Mouse (Mus musculus): ENCODE results near the gene Ebf1.

Ebf1 gene

GRCm38 (mm10) chr11:44833351-44833996, 216.4 kb downstream of the Ebf1 start:
- no peak for DNase-seq (ENCODE audit: extremely low read depth, low read depth)

- no peak for DNase-seq (ENCODE audit: extremely low read depth, low read depth)
Measured at GRCm38 (mm10) chr11:44835166-44835565, 218.0 kb downstream of the Ebf1 start.

- DNase-seq (ENCODE audit: extremely low read depth, low read depth) = no peak
Measured at GRCm38 (mm10) chr11:44837592-44837991, 220.5 kb downstream of the Ebf1 start.

- no peak for DNase-seq (ENCODE audit: extremely low read depth, low read depth)
Measured at GRCm38 (mm10) chr11:44841127-44842056, 224.3 kb downstream of the Ebf1 start.

DNA sequence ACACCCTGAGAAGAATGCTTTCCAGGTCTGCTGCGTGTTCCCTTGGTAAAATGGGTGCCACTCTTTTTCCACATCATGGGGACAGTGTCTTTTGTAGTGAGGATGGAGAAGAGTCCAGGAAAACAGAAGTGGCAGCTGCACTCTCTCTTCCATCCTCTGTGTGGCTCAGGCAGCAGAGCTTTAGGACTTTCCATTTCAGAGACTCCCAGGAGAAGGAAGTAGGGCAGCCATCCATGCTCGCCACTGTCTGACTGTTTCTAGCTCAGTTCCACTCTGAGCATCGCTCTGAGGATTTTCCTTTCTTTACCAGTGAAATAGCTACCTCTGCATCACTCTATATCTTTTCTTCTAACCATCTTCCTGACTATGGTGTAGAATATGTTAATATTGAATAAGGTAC, 234.8 kb downstream of the Ebf1 start:
- DNase-seq (ENCODE audit: extremely low read depth, low read depth) = no peak

GRCm38 (mm10) chr11:44852921-44853320, 235.8 kb downstream of the Ebf1 start:
- no peak for DNase-seq (ENCODE audit: extremely low read depth, low read depth)

DNA sequence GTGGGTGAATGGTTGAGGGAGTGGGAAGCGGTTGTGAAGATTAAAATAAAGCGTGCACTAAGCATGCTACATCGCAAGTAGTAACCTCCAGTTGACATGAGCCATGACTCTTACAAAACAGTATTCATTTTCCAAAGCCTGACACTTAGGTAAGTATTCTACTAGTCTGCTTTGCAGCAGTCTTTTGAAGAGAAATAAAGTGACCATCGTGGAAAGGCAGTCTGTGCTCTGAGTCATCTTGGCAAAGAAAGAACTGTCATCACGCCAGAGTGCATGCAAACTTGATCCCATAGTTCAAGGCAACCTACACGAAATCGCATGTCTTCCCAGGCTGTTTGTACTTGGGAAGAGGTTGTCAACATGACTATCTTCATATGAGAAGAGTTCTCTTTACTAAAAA, 237.4 kb downstream of the Ebf1 start:
- no peak for DNase-seq (ENCODE audit: extremely low read depth, low read depth)

- no peak for DNase-seq (ENCODE audit: extremely low read depth, low read depth)
Measured at GRCm38 (mm10) chr11:44861108-44861507, 244.0 kb downstream of the Ebf1 start.

GRCm38 (mm10) chr11:44863910-44864309, 246.8 kb downstream of the Ebf1 start:
- no peak for DNase-seq (ENCODE audit: extremely low read depth, low read depth)

- DNase-seq (ENCODE audit: extremely low read depth, low read depth) = no peak
Measured at GRCm38 (mm10) chr11:44866476-44867149, 249.5 kb downstream of the Ebf1 start.

DNA sequence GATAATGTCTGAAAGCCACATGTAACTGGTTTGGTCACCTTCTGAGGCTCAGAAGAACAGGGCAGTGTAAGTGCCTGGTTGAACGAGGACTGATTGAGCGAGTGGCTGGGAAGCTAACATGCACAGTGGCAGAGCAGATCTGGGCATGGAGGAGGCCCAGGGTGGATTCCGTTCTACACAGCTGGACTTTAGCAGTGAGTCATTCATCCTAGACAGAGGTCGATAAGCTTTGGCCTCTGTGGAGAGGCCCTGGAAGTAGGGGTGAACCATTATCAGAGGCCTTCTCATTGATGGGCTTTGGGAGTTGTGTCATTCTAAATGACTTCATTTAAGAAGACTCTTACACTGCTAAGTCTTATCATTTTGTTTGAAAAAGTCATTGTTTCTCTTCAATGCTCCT, 250.3 kb downstream of the Ebf1 start:
- no peak for DNase-seq (ENCODE audit: extremely low read depth, low read depth)

DNA sequence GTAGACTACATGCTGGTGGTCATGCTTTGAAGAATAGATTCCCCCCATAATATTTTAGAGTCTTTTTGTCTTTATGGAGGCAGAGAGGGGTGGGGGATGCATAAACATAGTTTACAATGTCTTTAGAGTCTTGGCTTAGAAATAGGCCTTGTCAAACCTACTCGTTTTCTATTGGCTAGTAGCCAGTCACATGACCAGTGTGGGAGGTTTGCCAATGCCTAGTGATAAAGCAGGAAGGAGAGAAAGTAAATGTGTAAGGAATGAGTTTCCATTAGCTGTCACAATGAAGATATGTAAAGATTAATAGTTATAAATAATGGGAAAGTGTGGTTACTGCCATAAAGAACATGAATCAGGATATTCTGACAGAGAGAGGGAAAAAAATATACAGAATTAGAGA, 256.8 kb downstream of the Ebf1 start:
- DNase-seq (ENCODE audit: extremely low read depth, low read depth) = no peak

DNA sequence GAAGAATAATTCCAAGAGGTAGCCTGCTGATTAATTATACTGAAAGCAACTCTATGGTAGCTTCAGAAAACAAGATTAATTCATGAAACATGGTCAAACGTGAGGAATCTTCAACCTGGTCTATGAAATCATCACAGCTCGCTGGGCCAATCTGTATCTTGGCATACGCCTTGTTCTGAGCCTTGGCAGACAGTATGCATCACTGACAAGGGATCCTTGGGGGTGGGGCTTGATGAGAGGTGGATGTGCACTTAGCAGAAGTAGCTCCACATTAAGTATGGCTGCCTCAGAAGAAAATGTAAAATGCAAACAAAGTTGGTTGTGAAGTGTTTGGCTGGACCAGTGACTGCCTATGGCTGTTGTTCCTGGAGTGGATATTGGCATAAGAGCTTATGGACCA, 258.1 kb downstream of the Ebf1 start:
- DNase-seq (ENCODE audit: extremely low read depth, low read depth) = no peak

GRCm38 (mm10) chr11:44881056-44881683, 264.1 kb downstream of the Ebf1 start:
- no peak for DNase-seq (ENCODE audit: extremely low read depth, low read depth)

- no peak for DNase-seq (ENCODE audit: extremely low read depth, low read depth)
Measured at GRCm38 (mm10) chr11:44882476-44882970, 265.4 kb downstream of the Ebf1 start.

DNA sequence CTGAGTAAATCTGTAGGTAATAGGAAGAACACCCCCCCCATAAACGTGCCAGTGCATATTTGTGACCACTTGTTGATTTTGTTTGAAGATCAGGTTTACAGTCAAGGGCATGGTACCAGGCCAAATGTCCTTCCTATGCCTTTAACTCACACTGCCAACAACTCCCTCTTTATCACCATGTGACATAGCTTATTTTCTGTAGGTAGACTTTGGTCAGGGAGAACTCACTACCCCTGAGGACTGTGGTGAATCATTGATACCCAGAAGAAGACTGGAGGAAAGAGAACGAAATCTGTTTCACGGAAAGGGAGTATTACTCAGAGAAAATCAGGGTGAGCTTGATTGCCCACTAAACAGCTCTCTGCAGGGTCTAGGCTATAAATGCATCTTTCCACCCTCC, 267.2 kb downstream of the Ebf1 start:
- no peak for DNase-seq (ENCODE audit: extremely low read depth, low read depth)

DNA sequence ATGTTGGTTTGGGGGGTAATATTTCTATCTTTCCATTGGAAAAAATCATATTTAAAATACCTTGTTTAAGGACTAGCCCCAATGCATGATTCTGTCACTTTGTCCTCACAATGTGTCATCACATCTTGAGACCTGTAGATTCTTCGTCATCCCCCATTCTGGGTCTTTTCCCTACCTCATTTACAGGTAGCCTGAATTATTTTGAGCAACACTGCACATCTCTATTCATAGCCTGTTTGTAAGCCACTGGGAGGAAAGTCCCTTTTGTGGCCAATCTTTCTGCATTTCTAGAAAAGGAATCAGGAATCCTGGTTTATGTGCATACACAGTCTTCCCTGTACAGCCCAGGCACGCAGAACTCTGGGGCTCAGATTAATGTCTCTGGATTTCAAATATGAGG, 269.8 kb downstream of the Ebf1 start:
- DNase-seq (ENCODE audit: extremely low read depth, low read depth) = no peak

GRCm38 (mm10) chr11:44887691-44888090, 270.6 kb downstream of the Ebf1 start:
- no peak for DNase-seq (ENCODE audit: extremely low read depth, low read depth)

DNA sequence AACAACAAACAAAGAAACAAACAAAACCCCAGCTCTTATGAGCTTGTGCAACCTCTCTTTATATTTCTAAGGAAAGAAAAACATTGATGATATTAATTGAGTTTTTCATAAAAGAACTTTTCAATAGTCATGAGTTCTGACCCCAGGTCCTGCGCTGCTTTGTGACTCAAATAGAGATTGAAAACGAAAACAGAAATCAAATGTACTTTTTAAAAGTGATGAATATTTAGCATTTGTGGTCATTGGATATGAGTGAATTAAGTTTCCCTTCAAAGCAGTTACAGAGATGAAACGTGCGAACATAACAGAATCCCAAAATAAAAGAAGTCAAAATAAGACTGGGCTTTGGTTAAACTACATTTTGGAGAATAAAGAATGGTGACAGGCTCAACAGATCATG, 271.3 kb downstream of the Ebf1 start:
- DNase-seq (ENCODE audit: extremely low read depth, low read depth) = no peak

DNA sequence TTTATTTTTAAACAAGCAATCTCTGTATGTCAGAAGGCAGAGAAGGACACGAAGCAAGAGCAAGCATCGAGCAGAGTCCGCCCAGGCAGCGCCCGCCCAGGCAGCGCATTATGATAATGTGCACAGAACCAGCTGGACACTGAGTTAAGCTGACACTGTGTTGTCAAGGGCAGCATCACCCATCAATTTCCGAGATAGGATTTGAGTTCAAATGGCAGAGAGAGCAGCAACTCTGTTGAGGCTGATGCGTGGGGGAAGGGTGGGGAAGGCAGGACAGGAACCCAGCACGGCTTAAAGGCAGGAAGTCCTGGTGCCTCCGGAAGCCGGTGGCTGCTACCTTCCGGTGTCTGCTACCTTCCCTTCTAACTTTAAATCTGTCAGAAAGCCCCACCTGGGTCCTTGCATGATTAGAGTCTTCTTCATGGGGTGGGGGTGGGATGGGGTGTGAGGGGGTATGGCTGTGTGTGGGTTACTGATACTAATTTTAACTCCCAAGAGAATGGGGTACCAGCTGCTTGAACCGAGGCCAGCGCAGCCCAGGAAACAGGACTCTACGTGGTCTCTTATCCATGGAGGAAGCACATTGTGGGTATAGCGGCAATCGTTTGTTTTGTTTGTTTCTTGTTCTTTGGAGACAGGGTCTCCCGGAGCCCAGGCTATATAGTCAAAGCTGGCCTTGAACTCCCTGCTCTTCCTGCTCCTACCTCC, 275.9 kb downstream of the Ebf1 start:
- DNase-seq (ENCODE audit: extremely low read depth, low read depth) = no peak

- no peak for DNase-seq (ENCODE audit: extremely low read depth, low read depth)
Measured at GRCm38 (mm10) chr11:44893986-44894385, 276.9 kb downstream of the Ebf1 start.
